Mouse (Mus musculus): ENCODE measurements around the gene H2-DMb2. TPM values are rescaled to one million over a fixed set of nuclear protein-coding genes. Genes with fewer than 3 reads are reported as not detected.
A peak's percentile ranks its signal among the peaks of the same experiment; 100 is the strongest.
"Not testable (repeated sequence)": the region's sequence is repeated elsewhere in the genome, so short reads cannot be mapped to it uniquely, and the experiment has no call there.

Gene H2-DMb2
- polyA plus RNA-seq, 1 experiment from 2014 or later = 0.15 TPM

- H3K27me3 ChIP-seq (replicated peaks; ENCODE audit: control insufficient read depth, insufficient read depth, low read length) = peaks cover 18% of the 10 kb centered on the region
- DNase-seq (ENCODE audit: low spot score) = no peak
- H3K9ac ChIP-seq (ENCODE audit: low read length) = no peak overlapping the region
- WGBS = 72% methylated on average over 7 of the region's 7 CpGs
- no peak overlapping the region for H3K4me3 ChIP-seq (ENCODE audit: low read depth, low read length)
- H3K27ac ChIP-seq (ENCODE audit: low read depth) = no peak overlapping the region
- no peaks in the 10 kb centered on the region for H3K9me3 ChIP-seq (ENCODE audit: control insufficient read depth, low read length)
- H3K4me2 ChIP-seq (ENCODE audit: low read length) = no peak overlapping the region
- no peaks in the 10 kb centered on the region for H3K36me3 ChIP-seq (ENCODE audit: control insufficient read depth, insufficient read depth, low read length)
- no peak for ATAC-seq (replicated peaks; ENCODE audit: low FRiP score, low TSS enrichment, low read depth)
- peaks cover 4% of the 10 kb centered on the region; the same call in 1 of the 2 replicates for H3K4me1 ChIP-seq (replicated peaks; ENCODE audit: control insufficient read depth, insufficient read depth, low read length)
These were observed 5.5 kb upstream of the H2-DMb2 start for GRCm38 (mm10) chr17:34137601-34138000.

DNA sequence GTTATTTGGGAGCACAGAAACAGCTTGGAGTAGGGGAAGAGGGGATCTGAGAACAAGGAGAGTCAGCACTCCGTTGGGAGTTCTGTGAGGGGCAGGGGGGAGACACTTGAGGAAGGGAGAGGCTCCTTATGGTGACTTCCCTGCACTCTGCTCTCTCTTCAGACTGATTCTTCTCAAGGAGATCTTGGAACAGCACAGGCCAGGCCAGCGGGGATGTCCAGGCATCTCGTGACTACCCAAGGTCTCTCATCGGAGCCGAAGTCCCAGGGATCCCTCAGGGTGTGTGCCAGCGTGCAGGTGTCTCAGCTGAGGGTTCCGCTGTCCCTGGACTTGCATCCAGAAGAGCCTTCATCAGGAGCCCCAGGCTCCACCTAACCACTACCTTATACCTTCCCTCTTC lies 4.5 kb upstream of the H2-DMb2 start:
- Histone ChIP-seq H3K4me3 (ENCODE audit: low read depth, low read length) (no peak overlapping the region), H3K9ac (ENCODE audit: low read length) (no peak overlapping the region), H3K36me3 (ENCODE audit: control insufficient read depth, insufficient read depth, low read length) (no peaks in the 10 kb centered on the region), H3K27ac (ENCODE audit: low read depth) (no peak overlapping the region), H3K9me3 (ENCODE audit: control insufficient read depth, low read length) (no peaks in the 10 kb centered on the region), H3K27me3 (replicated peaks; ENCODE audit: control insufficient read depth, insufficient read depth, low read length) (peaks cover 18% of the 10 kb centered on the region), H3K4me1 (replicated peaks; ENCODE audit: control insufficient read depth, insufficient read depth, low read length) (peaks cover 4% of the 10 kb centered on the region; the same call in 1 of the 2 replicates), H3K4me2 (ENCODE audit: low read length) (no peak overlapping the region)
- WGBS = 79% methylated on average over 7 of the region's 7 CpGs
- ATAC-seq (replicated peaks; ENCODE audit: low FRiP score, low TSS enrichment, low read depth) (no peak), DNase-seq (ENCODE audit: low spot score) (no peak)

GRCm38 (mm10) chr17:34139416-34139815 lies 3.7 kb upstream of the H2-DMb2 start:
- peaks cover 18% of the 10 kb centered on the region for H3K27me3 ChIP-seq (replicated peaks; ENCODE audit: control insufficient read depth, insufficient read depth, low read length)
- H3K36me3 ChIP-seq (ENCODE audit: control insufficient read depth, insufficient read depth, low read length) = no peaks in the 10 kb centered on the region
- H3K4me3 ChIP-seq (ENCODE audit: low read depth, low read length) = peak overlapping the region; percentile 28
- no peaks in the 10 kb centered on the region for H3K9me3 ChIP-seq (ENCODE audit: control insufficient read depth, low read length)
- 0 out of 2 replicates have a peak, but pooled peaks have one; percentile 28 for ATAC-seq (replicated peaks; ENCODE audit: low FRiP score, low TSS enrichment, low read depth)
- H3K4me2 ChIP-seq (ENCODE audit: low read length) = peak overlapping the region; percentile 72
- no peak overlapping the region for H3K27ac ChIP-seq (ENCODE audit: low read depth)
- peak; percentile 77 for DNase-seq (ENCODE audit: low spot score)
- H3K4me1 ChIP-seq (replicated peaks; ENCODE audit: control insufficient read depth, insufficient read depth, low read length) = peaks cover 4% of the 10 kb centered on the region; the same call in 1 of the 2 replicates
- 1% methylated on average over 16 of the region's 16 CpGs for WGBS
- no peak overlapping the region for H3K9ac ChIP-seq (ENCODE audit: low read length)

GRCm38 (mm10) chr17:34140240-34140639 lies 2.9 kb upstream of the H2-DMb2 start:
- Histone ChIP-seq H3K4me2 (ENCODE audit: low read length) (peak overlapping the region; percentile 72; the same call in 1 of the 2 replicates), H3K4me1 (replicated peaks; ENCODE audit: control insufficient read depth, insufficient read depth, low read length) (peaks cover 4% of the 10 kb centered on the region; the same call in 1 of the 2 replicates), H3K27me3 (replicated peaks; ENCODE audit: control insufficient read depth, insufficient read depth, low read length) (peaks cover 18% of the 10 kb centered on the region), H3K27ac (ENCODE audit: low read depth) (no peak overlapping the region), H3K9ac (ENCODE audit: low read length) (no peak overlapping the region), H3K4me3 (ENCODE audit: low read depth, low read length) (0 out of 2 replicates have a peak overlapping the region, but pooled peaks have one; percentile 28), H3K9me3 (ENCODE audit: control insufficient read depth, low read length) (no peaks in the 10 kb centered on the region), H3K36me3 (ENCODE audit: control insufficient read depth, insufficient read depth, low read length) (no peaks in the 10 kb centered on the region)
- ATAC-seq (replicated peaks; ENCODE audit: low FRiP score, low TSS enrichment, low read depth) (no peak), DNase-seq (ENCODE audit: low spot score) (no peak)
- WGBS = 10% methylated on average over 5 of the region's 5 CpGs

DNA sequence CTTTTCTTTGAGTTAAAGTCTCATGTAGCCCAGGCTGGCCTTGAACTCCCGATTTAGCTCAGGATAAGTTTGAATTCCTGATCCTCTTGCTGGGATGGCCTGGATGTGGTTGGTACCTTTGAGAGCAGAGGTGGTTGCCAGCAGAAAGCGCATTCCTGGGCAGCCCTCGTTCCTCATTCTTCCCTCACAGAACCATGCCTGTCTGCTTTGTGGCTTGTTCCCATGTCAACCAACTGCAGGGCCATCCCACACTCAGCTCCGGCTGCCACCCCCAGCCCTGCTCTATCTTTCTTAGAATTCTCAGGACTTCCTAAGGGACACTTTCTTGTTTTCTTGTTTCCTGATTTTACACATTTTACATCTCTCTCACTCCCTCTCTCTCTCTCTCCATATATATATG lies 1.7 kb upstream of the H2-DMb2 start:
- no peaks in the 10 kb centered on the region for H3K36me3 ChIP-seq (ENCODE audit: control insufficient read depth, insufficient read depth, low read length)
- no peaks in the 10 kb centered on the region for H3K9me3 ChIP-seq (ENCODE audit: control insufficient read depth, low read length)
- peaks cover 4% of the 10 kb centered on the region; the same call in 1 of the 2 replicates for H3K4me1 ChIP-seq (replicated peaks; ENCODE audit: control insufficient read depth, insufficient read depth, low read length)
- no peak overlapping the region for H3K4me3 ChIP-seq (ENCODE audit: low read depth, low read length)
- H3K4me2 ChIP-seq (ENCODE audit: low read length) = no peak overlapping the region
- DNase-seq (ENCODE audit: low spot score) (no peak), ATAC-seq (replicated peaks; ENCODE audit: low FRiP score, low TSS enrichment, low read depth) (no peak)
- H3K9ac ChIP-seq (ENCODE audit: low read length) = no peak overlapping the region
- peaks cover 18% of the 10 kb centered on the region for H3K27me3 ChIP-seq (replicated peaks; ENCODE audit: control insufficient read depth, insufficient read depth, low read length)
- WGBS = 64% methylated on average over 4 of the region's 4 CpGs
- no peak overlapping the region for H3K27ac ChIP-seq (ENCODE audit: low read depth)

DNA sequence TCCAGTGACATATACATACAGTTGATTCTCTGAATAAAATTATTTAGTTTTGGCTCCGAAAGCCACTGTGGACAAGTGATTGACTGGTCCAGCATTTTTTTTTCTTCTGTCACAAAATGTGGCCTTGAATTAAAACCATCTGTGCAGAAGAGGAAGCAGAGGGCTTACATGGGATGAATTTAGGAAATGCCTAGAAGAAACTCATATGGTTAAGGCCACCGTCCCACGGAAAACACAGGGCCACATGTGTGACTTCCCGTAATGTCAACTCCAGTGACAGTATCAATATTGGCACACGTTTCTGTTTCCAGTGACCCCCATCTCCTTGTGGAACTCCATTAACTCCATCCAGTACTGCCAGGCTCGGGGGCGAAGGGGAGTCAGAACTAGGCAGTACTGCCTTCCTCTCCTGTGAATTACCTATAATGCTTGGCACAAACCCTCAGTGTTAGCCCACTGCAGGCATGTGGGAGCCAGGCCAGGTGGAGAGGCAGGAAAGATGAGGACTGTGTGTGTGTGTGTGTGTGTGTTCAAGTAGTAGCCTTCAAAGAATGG lies 574 bp upstream of the H2-DMb2 start:
- ATAC-seq (replicated peaks; ENCODE audit: low FRiP score, low TSS enrichment, low read depth) = no peak
- Histone ChIP-seq H3K9me3 (ENCODE audit: control insufficient read depth, low read length) (no peaks in the 10 kb centered on the region), H3K4me1 (replicated peaks; ENCODE audit: control insufficient read depth, insufficient read depth, low read length) (peaks cover 4% of the 10 kb centered on the region; the same call in 1 of the 2 replicates), H3K27me3 (replicated peaks; ENCODE audit: control insufficient read depth, insufficient read depth, low read length) (peaks cover 18% of the 10 kb centered on the region), H3K27ac (ENCODE audit: low read depth) (no peak overlapping the region), H3K4me2 (ENCODE audit: low read length) (no peak overlapping the region), H3K9ac (ENCODE audit: low read length) (no peak overlapping the region), H3K36me3 (ENCODE audit: control insufficient read depth, insufficient read depth, low read length) (no peaks in the 10 kb centered on the region), H3K4me3 (ENCODE audit: low read depth, low read length) (no peak overlapping the region)
- DNase-seq (ENCODE audit: low spot score) = no peak
- 80% methylated on average over 7 of the region's 7 CpGs for WGBS

DNA sequence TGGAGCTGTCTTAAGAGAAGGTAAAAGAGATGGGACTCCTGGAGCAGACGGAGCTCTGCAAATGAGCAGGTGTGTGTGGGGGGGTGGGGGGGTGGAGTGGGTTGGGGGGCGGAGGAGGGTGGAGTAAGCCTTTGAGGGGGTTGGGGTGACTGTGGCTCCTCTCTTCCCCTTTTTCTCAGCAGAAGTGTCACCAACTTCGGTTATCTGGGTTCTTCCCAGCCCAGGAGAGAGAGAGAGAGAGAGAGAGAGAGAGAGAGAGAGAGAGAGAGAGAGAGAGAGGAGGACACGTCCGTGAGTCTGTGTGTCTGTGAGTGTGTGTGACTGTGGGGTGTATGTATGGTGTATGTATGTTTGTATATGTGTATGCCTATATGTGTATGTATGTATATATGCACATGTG lies 354 bp downstream of the H2-DMb2 start:
- ATAC-seq (replicated peaks; ENCODE audit: low FRiP score, low TSS enrichment, low read depth) = no peak
- no peak overlapping the region for H3K4me2 ChIP-seq (ENCODE audit: low read length)
- 51% methylated on average over 5 of the region's 5 CpGs for WGBS

GRCm38 (mm10) chr17:34144221-34144620 lies 1.1 kb downstream of the H2-DMb2 start:
- not testable (repeated sequence) for DNase-seq (ENCODE audit: low spot score); ATAC-seq (replicated peaks; ENCODE audit: low FRiP score, low TSS enrichment, low read depth); H3K27ac ChIP-seq (ENCODE audit: low read depth); H3K4me2 ChIP-seq (ENCODE audit: low read length); H3K9me3 ChIP-seq (ENCODE audit: control insufficient read depth, low read length); H3K4me1 ChIP-seq (replicated peaks; ENCODE audit: control insufficient read depth, insufficient read depth, low read length); H3K4me3 ChIP-seq (ENCODE audit: low read depth, low read length); H3K36me3 ChIP-seq (ENCODE audit: control insufficient read depth, insufficient read depth, low read length); H3K9ac ChIP-seq (ENCODE audit: low read length)
- peaks cover 14% of the 10 kb centered on the region for H3K27me3 ChIP-seq (replicated peaks; ENCODE audit: control insufficient read depth, insufficient read depth, low read length)
- 89% methylated on average over 4 of the region's 4 CpGs for WGBS

More for the DNA sequence above, 354 bp downstream of the H2-DMb2 start:
- DNase-seq (ENCODE audit: low spot score) = no peak
- Histone ChIP-seq H3K4me1 (replicated peaks; ENCODE audit: control insufficient read depth, insufficient read depth, low read length) (peaks cover 4% of the 10 kb centered on the region; the same call in 1 of the 2 replicates), H3K36me3 (ENCODE audit: control insufficient read depth, insufficient read depth, low read length) (no peaks in the 10 kb centered on the region), H3K4me3 (ENCODE audit: low read depth, low read length) (no peak overlapping the region), H3K9ac (ENCODE audit: low read length) (no peak overlapping the region), H3K9me3 (ENCODE audit: control insufficient read depth, low read length) (no peaks in the 10 kb centered on the region), H3K27me3 (replicated peaks; ENCODE audit: control insufficient read depth, insufficient read depth, low read length) (peaks cover 18% of the 10 kb centered on the region), H3K27ac (ENCODE audit: low read depth) (no peak overlapping the region)

DNA sequence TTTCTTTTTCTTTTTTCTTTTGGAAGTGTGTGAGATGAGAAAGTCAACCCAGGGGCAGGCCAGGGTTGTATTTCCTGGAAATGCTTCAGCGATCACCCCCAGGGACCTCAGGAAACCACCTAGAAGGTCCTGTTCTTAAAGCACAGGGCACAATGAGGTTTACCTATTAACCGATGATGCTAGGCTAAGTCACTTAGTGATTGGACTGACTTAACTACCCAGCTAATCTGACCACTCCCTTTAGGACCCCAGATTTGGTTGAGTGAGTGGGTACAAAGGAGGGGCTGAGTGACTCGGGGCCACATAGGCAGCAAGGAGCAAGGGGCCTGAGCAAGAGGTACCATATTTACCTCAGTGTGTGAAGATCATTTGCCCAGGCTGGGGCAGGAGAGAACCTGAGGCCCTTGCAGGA lies 1.9 kb downstream of the H2-DMb2 start:
- ATAC-seq (replicated peaks; ENCODE audit: low FRiP score, low TSS enrichment, low read depth) = no peak
- no peak overlapping the region for H3K27ac ChIP-seq (ENCODE audit: low read depth)

More for the DNA sequence above, 1.9 kb downstream of the H2-DMb2 start:
- no peak for DNase-seq (ENCODE audit: low spot score)
- Histone ChIP-seq H3K4me2 (ENCODE audit: low read length) (no peak overlapping the region), H3K9me3 (ENCODE audit: control insufficient read depth, low read length) (no peaks in the 10 kb centered on the region), H3K9ac (ENCODE audit: low read length) (no peak overlapping the region), H3K27me3 (replicated peaks; ENCODE audit: control insufficient read depth, insufficient read depth, low read length) (peaks cover 12% of the 10 kb centered on the region), H3K36me3 (ENCODE audit: control insufficient read depth, insufficient read depth, low read length) (no peaks in the 10 kb centered on the region), H3K4me1 (replicated peaks; ENCODE audit: control insufficient read depth, insufficient read depth, low read length) (peaks cover 2% of the 10 kb centered on the region; the same call in 1 of the 2 replicates), H3K4me3 (ENCODE audit: low read depth, low read length) (no peak overlapping the region)
- 70% methylated on average over 3 of the region's 3 CpGs for WGBS
